Mouse (Mus musculus): ENCODE results near the gene 5430419D17Rik.

GRCm38 (mm10) chr7:131337502-131338068 lies 163.4 kb downstream of the 5430419D17Rik start:
- TF ChIP-seq EP300 (IDR thresholded peaks at IDR 0.05; ENCODE audit: low read depth), result no peak
- TF ChIP-seq CTCF (IDR thresholded peaks at IDR 0.05; ENCODE audit: low read depth), result no peak
